Mouse (Mus musculus) MEL (cell line): ENCODE data around the gene Polrmt. TPM values are rescaled to one million over a fixed set of nuclear protein-coding genes. Genes with fewer than 3 reads are reported as not detected.
A peak's percentile ranks its signal among the peaks of the same experiment; 100 is the strongest.

Source experiments
- DNase-seq: peaks from one replicate; pipeline ENCODE4 v3.0.0; 2011; ENCODE audit warnings: low read depth, low spot score
- H3K27ac ChIP-seq: 2 replicates; pipeline ENCODE4 v1.5.1; 2012; ENCODE audit warnings: low read depth, mild to moderate bottlenecking, control low read depth, low read length, moderate library complexity; ENCODE audit not compliant: control insufficient read depth
- H3K27me3 ChIP-seq, 2 experiments: fragments of 150-350 bp in 1 of 2; sonication (generic) in 1 of 2; 2 replicates each; pipeline ENCODE4 v1.6.1; 2012; ENCODE audit warnings: low read length in 2 of 2, mild to moderate bottlenecking in 2 of 2, improper control_type of control experiment in 1 of 2, moderate library complexity in 1 of 2; ENCODE audit not compliant: insufficient read depth in 2 of 2, control insufficient read depth in 1 of 2
- H3K36me3 ChIP-seq, 2 experiments: 2 replicates each; pipeline ENCODE4 v1.6.1; 2012 to 2014; ENCODE audit warnings: low read length in 2 of 2, improper control_type of control experiment in 1 of 2, inconsistent platforms in 1 of 2, mild to moderate bottlenecking in 1 of 2; ENCODE audit not compliant: insufficient read depth in 2 of 2, control insufficient read depth in 1 of 2
- H3K4me1 ChIP-seq, 2 experiments: fragments of 150-350 bp in 1 of 2; sonication (generic) in 1 of 2; 2 replicates each; pipeline ENCODE4 v1.6.1; 2012; ENCODE audit warnings: low read length in 2 of 2, improper control_type of control experiment in 1 of 2, mild to moderate bottlenecking in 1 of 2; ENCODE audit not compliant: insufficient read depth in 2 of 2, control insufficient read depth in 1 of 2
- H3K4me3 ChIP-seq, 2 experiments: fragments of 150-350 bp in 1 of 2; sonication (generic) in 1 of 2; 2 replicates each; pipeline ENCODE4 v1.5.1; 2012; ENCODE audit warnings: low read depth in 2 of 2, low read length in 2 of 2, mild to moderate bottlenecking in 2 of 2, moderate library complexity in 2 of 2, control low read depth in 1 of 2, improper control_type of control experiment in 1 of 2; ENCODE audit not compliant: control insufficient read depth in 1 of 2, insufficient read depth in 1 of 2
- H3K79me2 ChIP-seq: 2 replicates; pipeline ENCODE4 v1.6.1; 2012; ENCODE audit warnings: mild to moderate bottlenecking, low read length, moderate library complexity; ENCODE audit not compliant: control insufficient read depth, poor library complexity, insufficient read depth
- H3K9ac ChIP-seq: 2 replicates; pipeline ENCODE4 v1.6.1; 2012; ENCODE audit warnings: low read depth, mild to moderate bottlenecking, control low read depth, low read length, moderate library complexity; ENCODE audit not compliant: control insufficient read depth, poor library complexity, severe bottlenecking
- H3K9me3 ChIP-seq: fragments of 150-350 bp; sonication (generic); replicated peaks from 2 replicates; pipeline ENCODE4 v1.6.1; 2012; ENCODE audit warnings: mild to moderate bottlenecking, low read length, improper control_type of control experiment, moderate library complexity; ENCODE audit not compliant: insufficient read depth
- CHD2 ChIP-seq: IDR thresholded peaks from 2 replicates; pipeline ENCODE4 v1.6.1; 2011; ENCODE audit warnings: low read length, improper control_type of control experiment
- CTCF ChIP-seq, 3 experiments: IDR thresholded peaks in 2 of 3; conservative IDR thresholded peaks in 1 of 3; 2 replicates each; pipeline ENCODE4 v1.5.1; 2011 to 2012; ENCODE audit warnings: low read length in 3 of 3, low read depth in 2 of 3, mild to moderate bottlenecking in 2 of 3, improper control_type of control experiment in 1 of 3, inconsistent platforms in 1 of 3, mixed read lengths in 1 of 3, moderate library complexity in 1 of 3; ENCODE audit not compliant: control insufficient read depth in 1 of 3, insufficient read depth in 1 of 3, poor library complexity in 1 of 3, severe bottlenecking in 1 of 3
- ELF1 ChIP-seq: IDR thresholded peaks from 2 replicates; pipeline ENCODE4 v1.6.1; 2014; ENCODE audit warnings: low read depth, mild to moderate bottlenecking, inconsistent platforms, low read length, improper control_type of control experiment, moderate library complexity
- ETS1 ChIP-seq: IDR thresholded peaks from 2 replicates; pipeline ENCODE4 v1.6.1; 2012; ENCODE audit warnings: low read depth, mild to moderate bottlenecking, inconsistent platforms, low read length, improper control_type of control experiment, moderate library complexity
- GABPA ChIP-seq: IDR thresholded peaks from 2 replicates; pipeline ENCODE4 v1.6.1; 2012; ENCODE audit warnings: low read depth, mild to moderate bottlenecking, inconsistent platforms, low read length, improper control_type of control experiment, moderate library complexity
- GATA1 ChIP-seq: IDR thresholded peaks from 2 replicates; pipeline ENCODE4 v1.6.1; 2011; ENCODE audit warnings: low read depth, low read length, improper control_type of control experiment
- MAX ChIP-seq: IDR thresholded peaks from 2 replicates; pipeline ENCODE4 v1.6.1; 2011; ENCODE audit warnings: low read length, improper control_type of control experiment
- MXI1 ChIP-seq: IDR thresholded peaks from 2 replicates; pipeline ENCODE4 v1.6.1; 2011; ENCODE audit warnings: mild to moderate bottlenecking, low read depth, low read length, improper control_type of control experiment
- MYB ChIP-seq: IDR thresholded peaks from 2 replicates; pipeline ENCODE4 v1.6.1; 2011; ENCODE audit warnings: mild to moderate bottlenecking, low read depth, low read length, improper control_type of control experiment
- MYC ChIP-seq: IDR thresholded peaks from 2 replicates; pipeline ENCODE4 v1.6.1; 2011; ENCODE audit warnings: low read depth, mild to moderate bottlenecking, low read length, improper control_type of control experiment, moderate library complexity
- NRF1 ChIP-seq: IDR thresholded peaks from 2 replicates; pipeline ENCODE4 v1.6.1; 2014; ENCODE audit warnings: low read depth, mild to moderate bottlenecking, inconsistent platforms, low read length, improper control_type of control experiment, moderate library complexity; ENCODE audit not compliant: poor library complexity, insufficient read depth, severe bottlenecking
- POLR2AphosphoS2 ChIP-seq: IDR thresholded peaks from 2 replicates; pipeline ENCODE4 v1.6.1; 2011; ENCODE audit warnings: low read length, improper control_type of control experiment
- POLR2AphosphoS5 ChIP-seq: IDR thresholded peaks from 2 replicates; pipeline ENCODE4 v1.6.1; 2012; ENCODE audit warnings: low read depth, borderline replicate concordance, mild to moderate bottlenecking, inconsistent platforms, low read length, moderate library complexity, mixed read lengths
- RAD21 ChIP-seq: IDR thresholded peaks from 2 replicates; pipeline ENCODE4 v1.6.1; 2011; ENCODE audit warnings: mild to moderate bottlenecking, low read depth, low read length, improper control_type of control experiment
- SIN3A ChIP-seq: IDR thresholded peaks from 2 replicates; pipeline ENCODE4 v1.6.1; 2012; ENCODE audit warnings: low read length, improper control_type of control experiment, inconsistent platforms
- TBP ChIP-seq: IDR thresholded peaks from 2 replicates; pipeline ENCODE4 v1.8.0; 2011; ENCODE audit warnings: low read depth, low read length, improper control_type of control experiment
- UBTF ChIP-seq: IDR thresholded peaks from 2 replicates; pipeline ENCODE4 v1.6.1; 2012; ENCODE audit warnings: low read depth, mild to moderate bottlenecking, inconsistent platforms, low read length, improper control_type of control experiment, moderate library complexity, borderline replicate concordance; ENCODE audit not compliant: insufficient read depth
- USF2 ChIP-seq, 2 experiments: IDR thresholded peaks; 2 replicates each; pipeline ENCODE4 v1.6.1; 2011 to 2012; ENCODE audit warnings: improper control_type of control experiment in 2 of 2, low read length in 2 of 2, borderline replicate concordance in 1 of 2, inconsistent platforms in 1 of 2, low read depth in 1 of 2, mild to moderate bottlenecking in 1 of 2; ENCODE audit not compliant: insufficient read depth in 1 of 2
- ZC3H11A ChIP-seq: IDR thresholded peaks from 2 replicates; pipeline ENCODE4 v1.6.1; 2012; ENCODE audit warnings: low read depth, mild to moderate bottlenecking, inconsistent platforms, low read length, improper control_type of control experiment
- ZKSCAN1 ChIP-seq: IDR thresholded peaks from 2 replicates; pipeline ENCODE4 v1.6.1; 2012; ENCODE audit warnings: low read depth, mild to moderate bottlenecking, inconsistent platforms, low read length, improper control_type of control experiment, moderate library complexity
- ZMIZ1 ChIP-seq: IDR thresholded peaks from 2 replicates; pipeline ENCODE4 v1.6.1; 2012; ENCODE audit warnings: low read depth, mild to moderate bottlenecking, inconsistent platforms, low read length, improper control_type of control experiment, moderate library complexity
- ZNF384 ChIP-seq: IDR thresholded peaks from 2 replicates; pipeline ENCODE4 v1.6.1; 2012; ENCODE audit warnings: low read depth, mild to moderate bottlenecking, inconsistent platforms, low read length, improper control_type of control experiment
- polyA plus RNA-seq, 2 experiments: library from polyadenylated mRNA; stranded (reverse) in 1 of 2; unstranded in 1 of 2; fragments of >175 nt in 1 of 2; fragments of >200 nt in 1 of 2; gene quantifications; 2 replicates each; pipeline versions ENCODE4 v1.2.1 to v1.2.4; 2012; ENCODE audit warnings: low replicate concordance in 2 of 2, low read depth in 1 of 2; ENCODE audit not compliant: insufficient read length in 2 of 2, insufficient read depth in 1 of 2, missing spikeins in 1 of 2
- total RNA-seq: library from RNA; depleted of rRNA; stranded (reverse); fragments of 300-350 nt; gene quantifications from 2 replicates; pipeline ENCODE4 v1.2.3, GENCODE M21; 2012

Polrmt gene
- total and polyA plus RNA-seq, 3 experiments = 35.7 to 66.9 TPM; not detected in 1

DNA sequence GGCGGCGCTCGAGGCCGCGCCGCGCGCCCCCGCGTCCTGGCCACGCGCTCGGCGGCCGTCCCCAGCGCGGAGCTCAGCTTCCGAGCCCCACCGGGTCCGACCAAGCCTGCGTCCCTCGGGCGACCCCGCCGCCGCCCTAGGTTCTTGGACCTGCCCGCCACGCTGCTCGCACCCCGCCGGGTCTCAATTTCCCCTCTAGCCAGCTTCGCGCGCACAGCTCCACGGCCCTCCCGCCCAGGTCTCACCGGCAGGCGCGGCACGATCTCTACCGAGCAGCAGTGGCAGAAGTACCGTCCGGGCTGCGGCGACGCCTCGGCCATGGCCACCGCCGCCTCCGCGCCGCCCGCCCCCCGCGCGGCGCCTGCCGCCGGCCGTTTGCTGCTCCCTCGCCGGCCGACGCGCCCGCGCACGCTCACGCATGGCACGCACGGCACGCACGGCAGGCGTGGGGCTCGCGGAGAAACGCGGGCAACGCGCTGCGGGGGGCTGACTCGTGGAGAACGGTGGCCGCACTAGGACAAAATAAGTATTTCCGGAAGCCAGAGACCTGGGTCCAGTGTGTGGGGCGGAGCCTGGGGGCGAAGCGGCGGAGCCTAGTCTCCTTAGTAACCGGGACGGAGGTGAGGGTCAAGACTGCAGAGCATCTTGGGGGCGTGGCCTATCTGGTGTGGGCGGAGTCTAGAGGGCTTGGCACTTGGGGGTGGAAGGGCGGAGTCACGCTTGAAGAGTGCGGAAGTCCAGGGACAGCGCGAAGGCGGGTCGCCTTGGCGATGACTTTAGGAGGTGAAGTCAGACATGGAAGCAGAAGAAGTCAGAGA lies 20.3 kb upstream of the Polrmt start, which contains the start of gene Rnf126 (continued):
- no peak for TF ChIP-seq CTCF (IDR thresholded peaks at IDR 0.05 in 2 of 3, conservative IDR thresholded peaks at IDR 0.05 in 1 of 3; ENCODE audit: control insufficient read depth in 1 of 3, insufficient read depth in 1 of 3, low read depth in 2 of 3, low read length in 3 of 3, poor library complexity in 1 of 3, severe bottlenecking in 1 of 3)
- peak; percentile 97 for TF ChIP-seq SIN3A
- TF ChIP-seq ZC3H11A = no peak
- TF ChIP-seq TBP = peak; percentile 29; the same call in 1 of the 2 replicates

DNA sequence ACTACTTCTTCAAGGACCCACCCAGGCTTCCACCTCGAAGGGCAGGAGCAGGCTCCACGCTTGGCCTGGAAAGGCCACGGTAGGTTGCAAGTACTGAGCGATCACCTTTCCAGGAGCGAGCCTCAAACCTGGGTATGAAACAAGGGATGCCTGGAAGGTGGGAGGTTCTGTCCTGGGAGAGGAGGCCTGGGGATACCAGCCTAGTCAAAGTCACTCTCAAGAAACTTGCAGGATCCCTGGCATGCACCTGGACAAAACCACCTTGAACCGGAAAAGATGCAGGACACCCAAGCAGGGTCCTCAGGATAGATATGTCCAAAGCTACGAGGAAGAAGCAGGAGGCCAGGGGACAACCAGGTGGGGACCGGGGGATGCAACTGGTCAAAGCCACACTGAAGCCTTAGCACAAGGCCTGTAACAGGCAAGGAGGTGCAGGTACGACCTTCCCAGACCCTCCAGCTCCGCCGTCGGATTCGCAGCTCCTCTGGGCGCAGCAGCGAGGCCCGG lies 19.7 kb upstream of the Polrmt start:
- peak overlapping the region; percentile 80 to 99 for H3K4me3 ChIP-seq
- no peak overlapping the region; the same call in 1 of the 2 replicates for H3K27ac ChIP-seq
- H3K36me3 ChIP-seq = peaks cover 0 to 13% of the 10 kb centered on the region in 2 experiments; a peak in 2 of 4 replicates
- no peaks in the 10 kb centered on the region for H3K27me3 ChIP-seq
- H3K9ac ChIP-seq = peak overlapping the region; percentile 100
- peaks cover 43% of the 10 kb centered on the region for H3K79me2 ChIP-seq
- peaks cover 0 to 19% of the 10 kb centered on the region in 2 experiments; a peak in 3 of 4 replicates for H3K4me1 ChIP-seq
- peak; percentile 30 for DNase-seq
- TF ChIP-seq GABPA (no peak), POLR2AphosphoS5 (no peak), NRF1 (no peak), ZMIZ1 (no peak), MAX (no peak), MYB (no peak), UBTF (no peak), MYC (no peak), CTCF (IDR thresholded peaks at IDR 0.05 in 2 of 3, conservative IDR thresholded peaks at IDR 0.05 in 1 of 3; ENCODE audit: control insufficient read depth in 1 of 3, insufficient read depth in 1 of 3, low read depth in 2 of 3, low read length in 3 of 3, poor library complexity in 1 of 3, severe bottlenecking in 1 of 3) (no peak), RAD21 (no peak), ZKSCAN1 (no peak)
- H3K9me3 ChIP-seq = no peaks in the 10 kb centered on the region

DNA sequence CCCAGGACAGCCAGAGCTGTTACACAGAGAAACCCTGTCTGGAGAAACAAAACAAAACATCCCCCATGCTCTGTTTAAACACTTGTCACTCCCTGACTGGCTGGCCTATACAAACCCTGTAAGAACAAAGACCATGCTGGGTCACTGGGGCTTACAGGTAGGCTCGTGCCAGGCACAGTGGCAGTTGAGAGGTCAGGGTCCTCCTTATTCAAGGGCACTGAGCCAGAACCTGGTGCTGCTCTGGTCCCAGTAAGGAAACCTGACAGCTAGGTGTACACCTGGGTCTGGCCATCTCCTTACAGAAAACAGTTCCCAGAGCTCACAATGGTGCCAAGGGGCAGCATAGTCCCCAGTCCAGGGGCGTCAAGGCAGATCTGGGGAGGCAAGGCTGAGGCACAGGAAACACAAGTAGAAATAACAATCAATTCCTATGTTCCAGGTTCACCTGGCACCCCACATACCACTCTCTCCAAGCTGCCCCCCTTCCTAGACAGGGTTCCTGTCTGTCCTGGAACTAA lies 18.9 kb upstream of the Polrmt start:
- DNase-seq = no peak
- peaks cover 0 to 13% of the 10 kb centered on the region in 2 experiments; a peak in 2 of 4 replicates for H3K36me3 ChIP-seq
- H3K79me2 ChIP-seq = peaks cover 43% of the 10 kb centered on the region
- no peak overlapping the region for H3K27ac ChIP-seq
- peak overlapping the region; percentile 80 to 99; a peak in 3 of 4 replicates for H3K4me3 ChIP-seq
- H3K4me1 ChIP-seq = peaks cover 0 to 19% of the 10 kb centered on the region in 2 experiments; a peak in 3 of 4 replicates
- H3K9me3 ChIP-seq = no peaks in the 10 kb centered on the region
- H3K27me3 ChIP-seq = no peaks in the 10 kb centered on the region
- TF ChIP-seq POLR2AphosphoS2 = no peak
- TF ChIP-seq ZMIZ1 = no peak
- no peak for TF ChIP-seq CHD2
- TF ChIP-seq GATA1 = no peak
- TF ChIP-seq GABPA = no peak
- no peak for TF ChIP-seq ETS1
- TF ChIP-seq ZNF384 = no peak
- TF ChIP-seq USF2 (IDR thresholded peaks at IDR 0.05; ENCODE audit: borderline replicate concordance in 1 of 2, insufficient read depth in 1 of 2, low read depth in 1 of 2, low read length in 2 of 2) = no peak
- TF ChIP-seq ELF1 = no peak
- no peak for TF ChIP-seq MAX
- no peak for TF ChIP-seq TBP
- TF ChIP-seq SIN3A = no peak
- TF ChIP-seq NRF1 = no peak
- TF ChIP-seq POLR2AphosphoS5 = no peak
- TF ChIP-seq MXI1 = no peak
- no peak for TF ChIP-seq ZKSCAN1
- TF ChIP-seq UBTF = no peak
- peak overlapping the region; percentile 100 for H3K9ac ChIP-seq
